Mouse (Mus musculus) thymus, postnatal 25 days (tissue): ENCODE measurements around the gene Trp53i13.
"Not testable (repeated sequence)": the region's sequence is repeated elsewhere in the genome, so short reads cannot be mapped to it uniquely, and the experiment has no call there.

Experiments
- DNase-seq: peaks from one replicate; pipeline ENCODE4 v3.0.0; 2022

Gene Trp53i13

DNA sequence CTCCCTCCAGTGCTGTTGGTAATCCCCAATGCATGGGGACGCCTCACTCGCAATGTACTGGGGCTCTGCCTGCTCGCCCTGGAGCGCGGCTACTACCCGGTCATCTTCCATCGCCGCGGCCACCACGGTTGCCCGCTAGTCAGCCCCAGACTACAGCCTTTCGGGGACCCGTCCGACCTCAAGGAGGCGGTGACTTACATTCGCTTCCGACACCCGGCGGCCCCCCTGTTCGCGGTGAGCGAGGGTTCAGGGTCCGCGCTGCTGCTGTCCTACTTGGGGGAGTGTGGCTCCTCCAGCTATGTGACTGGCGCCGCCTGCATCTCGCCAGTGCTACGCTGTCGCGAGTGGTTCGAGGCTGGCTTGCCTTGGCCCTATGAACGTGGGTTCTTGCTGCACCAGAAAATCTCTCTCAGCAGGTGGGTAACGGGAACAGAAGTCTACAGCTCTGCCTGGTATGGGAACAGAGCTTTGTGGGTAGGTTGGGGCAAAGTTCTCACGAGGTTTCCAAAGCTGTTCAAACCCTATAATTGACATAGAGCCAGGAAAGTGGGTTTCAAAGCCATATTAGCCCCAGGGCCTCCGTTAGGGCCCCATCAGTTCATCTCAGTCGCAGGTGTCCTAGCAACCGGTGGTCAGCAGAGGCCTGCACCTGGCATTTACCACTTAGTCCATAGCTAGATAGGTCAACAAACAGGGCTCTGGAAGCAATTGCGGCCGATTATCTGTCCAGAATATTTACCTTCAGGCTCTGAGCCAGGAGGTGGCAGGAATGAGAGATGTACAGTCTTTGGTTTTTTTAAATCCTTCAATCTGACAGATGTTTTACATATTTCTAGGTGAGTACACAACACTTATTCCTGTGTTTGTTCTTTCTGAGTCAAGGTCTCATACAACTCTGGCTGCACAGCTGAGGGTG lies at the start of gene Trp53i13:
Gene Trp53i13, minus strand, starts transcription at position 344 of the 916 bp plus-strand sequence.
- peak; percentile 58 for DNase-seq

DNA sequence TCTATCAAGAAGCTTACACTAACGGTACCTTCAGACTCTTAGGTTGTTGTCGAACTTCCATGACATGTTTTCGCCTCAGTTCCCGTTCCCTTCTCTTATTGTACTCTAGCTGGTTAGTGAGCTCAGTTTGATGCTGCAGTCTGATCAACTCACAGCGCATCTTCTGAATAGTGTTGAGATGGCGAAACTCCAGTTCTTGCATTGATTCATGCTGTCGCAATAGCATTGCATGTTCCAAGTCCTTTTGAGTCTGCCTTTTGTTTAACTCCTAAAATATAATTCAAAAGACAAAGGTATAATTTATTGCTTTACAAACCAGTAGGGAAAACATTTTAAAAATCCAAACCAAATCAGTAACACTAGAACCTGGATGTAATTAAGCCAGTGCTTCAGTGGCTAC lies 29.5 kb upstream of the Trp53i13 start:
- no peak for DNase-seq

DNA sequence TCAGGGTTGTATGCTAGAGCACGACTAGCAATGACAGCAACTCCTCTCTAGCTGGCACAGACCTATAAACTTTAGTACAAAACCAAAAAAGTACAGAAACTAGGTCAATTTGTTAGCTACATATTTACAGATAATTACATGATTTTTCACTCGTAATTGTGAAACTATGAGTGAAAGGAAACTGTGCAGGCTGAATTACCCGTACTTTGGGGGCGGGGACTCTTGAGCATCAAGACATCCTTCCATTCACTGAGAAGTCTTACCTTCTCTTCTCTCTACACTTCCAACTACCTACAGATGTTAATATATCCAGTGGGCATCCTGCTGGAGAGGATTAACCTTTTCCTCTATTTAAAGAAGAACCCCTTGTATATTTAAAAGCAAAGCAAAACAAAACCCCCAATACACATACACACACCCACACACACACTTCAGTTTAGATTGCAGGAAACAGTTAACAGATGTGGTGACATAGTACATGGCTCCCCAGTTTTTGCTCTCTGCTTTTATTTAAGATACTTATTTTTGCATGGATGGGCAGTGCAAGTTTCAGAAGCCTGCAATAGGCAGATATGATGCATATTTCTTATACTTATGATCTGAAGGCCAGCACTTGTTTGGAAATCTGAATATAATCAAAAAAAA lies 16.5 kb upstream of the Trp53i13 start:
- DNase-seq, result no peak

DNA sequence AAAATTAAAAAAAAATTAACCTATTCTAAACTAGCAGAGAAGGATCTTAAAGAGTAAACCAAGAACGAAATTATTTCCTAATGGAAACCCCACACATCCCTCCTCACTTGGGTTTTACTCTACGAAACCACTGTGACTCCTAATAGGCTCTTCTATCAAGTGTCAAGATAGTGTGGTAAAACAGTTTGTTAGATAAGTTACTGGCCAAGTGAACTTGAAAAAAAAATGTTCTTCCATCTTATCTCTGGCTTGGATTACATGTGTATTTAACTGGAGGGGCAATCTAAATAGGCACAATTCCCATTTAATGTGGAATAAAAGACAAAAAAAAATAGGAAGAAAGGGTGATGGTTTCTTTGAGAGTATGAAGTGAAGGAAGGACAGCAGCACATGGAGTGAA lies 15.1 kb upstream of the Trp53i13 start:
- no peak for DNase-seq

DNA sequence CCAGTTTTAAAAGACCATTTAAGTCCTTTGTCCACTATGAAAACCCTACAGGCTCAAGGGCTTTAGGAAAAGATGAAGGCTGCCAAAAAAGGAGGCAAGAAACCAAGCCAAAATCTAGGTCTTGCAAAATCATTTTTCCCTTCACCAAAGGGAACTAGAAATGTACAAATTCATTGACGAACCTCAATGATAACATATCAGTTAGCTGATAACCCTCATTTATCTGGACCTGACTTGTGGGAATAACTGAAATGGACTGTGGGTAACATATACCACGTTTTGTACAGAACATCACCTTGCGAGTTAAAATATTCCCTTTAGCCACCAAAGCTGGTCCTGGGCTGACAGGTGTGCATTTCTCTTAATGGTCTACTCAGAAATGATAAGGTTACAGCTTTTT lies 13.9 kb upstream of the Trp53i13 start:
- DNase-seq, result no peak

DNA sequence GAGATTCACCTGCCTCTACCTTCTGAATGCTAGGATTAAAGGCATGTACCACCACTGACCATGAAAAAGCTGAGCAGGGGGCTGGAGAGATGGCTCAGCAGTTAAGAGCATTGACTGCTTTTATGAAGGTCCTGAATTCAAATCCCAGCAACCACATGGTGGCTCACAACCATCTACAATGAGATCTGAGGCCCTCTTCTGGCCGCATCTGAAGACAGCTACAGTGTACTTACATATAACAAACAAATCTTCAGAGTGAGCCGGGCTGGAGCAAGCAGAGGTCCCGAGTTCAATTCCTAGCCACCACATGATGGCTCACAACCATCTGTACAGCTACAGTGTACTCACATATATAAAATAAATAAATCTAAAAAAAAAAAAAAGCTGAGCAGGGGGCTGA lies 12.6 kb upstream of the Trp53i13 start:
- not testable (repeated sequence) for DNase-seq

DNA sequence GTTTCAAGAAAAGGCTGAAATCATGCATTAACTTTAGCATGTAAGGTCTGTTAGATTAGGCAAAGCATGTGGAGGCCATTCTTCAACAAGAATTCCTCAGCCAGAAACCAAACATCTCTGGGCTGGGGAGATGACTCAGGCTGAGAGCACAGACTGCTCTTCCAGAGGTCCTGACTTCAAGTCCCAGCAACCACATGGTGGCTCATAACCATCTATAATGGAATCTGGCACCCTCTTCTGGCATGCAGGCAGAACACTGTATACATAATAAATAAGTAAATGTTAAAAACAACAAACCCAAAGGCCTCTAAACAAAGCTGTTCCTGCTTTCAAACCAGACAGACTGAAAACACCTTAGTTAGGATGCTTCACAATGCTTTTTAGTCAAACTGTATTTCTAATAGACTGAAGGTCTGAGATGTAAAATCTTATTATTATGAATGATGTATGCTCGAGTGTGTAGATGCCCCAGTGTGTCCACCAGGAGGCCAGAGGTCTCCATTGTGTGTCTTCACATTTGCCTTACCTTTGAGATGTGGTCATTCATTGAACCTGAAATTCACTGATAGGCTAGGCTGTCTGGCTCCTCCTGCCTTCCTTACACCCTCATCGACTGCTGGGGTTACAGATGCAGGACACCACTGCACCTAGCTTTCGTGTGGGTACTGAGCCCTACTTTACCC lies 10.2 kb upstream of the Trp53i13 start:
- DNase-seq, result no peak

DNA sequence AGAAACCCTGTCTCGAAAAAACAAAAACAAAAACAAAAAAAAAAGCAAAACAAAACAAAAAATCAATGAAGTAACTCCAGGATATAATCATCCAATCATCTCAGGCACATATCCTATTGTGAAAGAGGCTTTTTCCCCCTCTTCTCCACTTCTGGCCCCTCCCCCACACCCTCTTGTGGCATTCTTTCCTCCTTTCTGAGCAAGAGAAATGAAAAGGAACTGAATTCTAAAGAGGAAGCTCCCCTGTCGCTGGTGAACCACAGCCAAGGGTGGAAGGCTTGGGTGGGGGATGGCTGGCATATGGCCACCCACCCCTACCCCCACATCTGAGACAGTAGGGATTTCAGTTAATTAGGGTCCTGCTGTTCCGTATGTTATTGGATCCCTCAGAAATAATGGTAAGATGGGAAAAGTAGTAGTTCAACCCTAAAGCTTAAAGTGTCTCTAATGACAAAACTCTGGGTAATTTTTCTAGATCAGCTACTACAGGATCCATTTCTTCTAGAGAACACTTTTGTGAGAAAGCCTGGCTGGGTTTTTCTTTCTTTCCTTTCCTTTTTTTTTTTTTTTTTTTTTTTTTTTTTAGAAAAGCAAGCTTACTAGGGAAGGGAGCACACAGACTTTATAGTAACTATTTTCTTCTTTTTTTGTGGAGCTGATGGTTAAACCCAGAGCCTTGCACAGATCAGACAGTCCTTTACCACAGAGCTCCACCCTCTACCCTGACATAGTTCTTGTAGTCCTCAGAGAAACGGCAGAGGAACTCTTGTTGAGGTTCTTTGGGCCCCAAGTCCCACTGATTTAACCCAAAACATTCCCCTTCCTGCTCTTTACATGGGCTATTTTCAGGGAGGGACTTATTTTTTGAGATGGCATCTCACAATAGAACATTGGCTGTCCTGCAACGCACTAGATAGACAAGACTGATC lies 5.1 kb upstream of the Trp53i13 start:
- peak; percentile 70 for DNase-seq

DNA sequence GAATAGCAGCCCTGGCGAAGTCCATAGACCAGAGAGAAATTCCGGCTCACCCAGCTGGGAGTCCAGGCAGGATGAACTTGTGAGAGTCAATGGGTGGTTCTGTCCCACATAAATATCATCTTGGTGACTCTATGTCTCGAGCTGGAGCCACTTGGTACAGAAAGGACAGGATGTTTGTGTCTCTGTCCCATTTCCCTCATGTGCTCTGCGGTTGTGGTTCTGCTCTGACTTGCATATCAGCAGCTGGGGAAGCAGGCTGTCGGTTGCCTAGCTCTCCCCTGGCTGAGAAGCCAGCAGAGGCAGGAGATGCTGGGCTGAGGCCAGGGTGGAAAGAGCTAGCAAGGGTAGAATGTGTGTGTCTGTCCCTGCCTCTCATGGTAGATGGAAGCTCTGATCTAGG lies 3.3 kb upstream of the Trp53i13 start, which contains the start of gene Gm10392:
Gene Gm10392, minus strand, starts transcription at position 156 of the 400 bp plus-strand sequence.
- DNase-seq, result peak; percentile 81

DNA sequence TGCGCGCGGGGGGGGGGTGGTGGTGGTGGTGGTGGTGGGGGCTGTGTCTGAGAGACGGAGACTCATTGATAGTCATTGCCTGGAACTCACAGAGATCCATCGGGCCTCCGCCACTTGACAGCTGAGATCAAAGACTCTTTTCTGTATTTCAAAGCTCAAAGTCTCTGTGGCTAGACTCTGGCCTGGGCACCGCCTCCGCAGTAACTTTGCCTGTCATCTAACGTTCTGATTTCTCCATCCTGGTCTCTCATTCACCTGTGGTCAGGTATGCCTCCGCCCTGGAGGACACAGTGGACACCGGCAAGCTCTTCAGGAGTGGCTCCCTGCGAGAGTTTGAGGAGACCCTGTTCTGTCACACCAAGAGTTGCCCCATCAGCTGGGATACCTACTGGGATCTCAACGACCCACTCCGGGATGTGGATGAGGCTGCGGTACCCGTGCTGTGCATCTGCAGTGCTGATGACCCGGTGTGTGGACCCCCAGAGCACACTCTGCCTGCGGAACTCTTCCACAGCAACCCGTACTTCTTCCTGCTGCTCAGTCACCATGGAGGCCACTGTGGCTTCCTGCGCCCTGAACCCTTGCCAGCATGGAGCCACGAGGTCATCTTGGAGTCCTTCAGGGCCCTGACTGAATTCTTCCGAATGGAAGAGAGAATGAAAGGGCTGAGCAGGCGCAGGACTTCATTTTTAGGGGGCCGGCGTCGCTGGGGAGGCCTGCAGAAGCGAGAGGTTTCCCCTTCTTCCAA lies 2.4 kb upstream of the Trp53i13 start:
- DNase-seq, result peak; percentile 62

DNA sequence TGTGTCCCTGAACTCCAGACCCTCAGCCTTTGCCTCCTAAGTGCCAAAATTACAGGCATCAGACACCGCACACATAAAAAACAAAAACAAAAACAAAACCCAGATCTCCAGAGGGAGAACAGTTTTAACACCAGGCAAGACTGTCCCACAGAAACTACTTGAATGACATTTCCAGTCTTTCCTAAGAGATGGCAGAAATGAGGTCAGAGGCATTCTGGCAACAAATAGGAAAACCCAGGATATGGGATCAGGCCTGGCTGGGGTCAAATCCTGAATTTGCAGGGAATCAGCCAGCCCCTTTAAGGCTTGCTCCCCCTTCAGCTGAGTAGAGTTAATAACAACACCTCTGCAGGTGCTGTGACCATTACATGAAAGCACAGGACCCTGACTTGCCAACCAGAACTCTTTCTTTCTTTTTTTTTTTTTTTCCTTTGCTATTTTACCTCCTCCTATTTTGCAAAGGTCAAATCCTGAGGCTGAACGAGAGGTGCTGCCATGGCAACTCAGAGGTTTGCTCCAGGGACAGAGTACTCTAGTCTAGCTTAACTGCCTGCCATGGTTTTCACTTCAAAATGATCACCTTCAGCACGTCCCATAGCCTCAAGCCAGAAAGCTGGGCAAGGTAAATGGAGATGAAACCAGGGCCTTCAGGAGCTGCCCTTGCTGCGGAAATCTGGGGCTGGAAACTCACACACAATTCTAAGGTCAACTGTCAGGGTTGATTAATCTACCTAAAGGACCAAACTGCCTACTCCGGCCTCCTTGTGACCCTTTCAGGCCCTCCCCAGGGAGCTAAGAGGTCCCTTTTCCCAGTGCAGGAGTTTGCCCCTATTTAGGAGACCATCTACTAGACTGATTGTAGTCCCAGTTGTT lies 1.0 kb upstream of the Trp53i13 start:
- no peak for DNase-seq

DNA sequence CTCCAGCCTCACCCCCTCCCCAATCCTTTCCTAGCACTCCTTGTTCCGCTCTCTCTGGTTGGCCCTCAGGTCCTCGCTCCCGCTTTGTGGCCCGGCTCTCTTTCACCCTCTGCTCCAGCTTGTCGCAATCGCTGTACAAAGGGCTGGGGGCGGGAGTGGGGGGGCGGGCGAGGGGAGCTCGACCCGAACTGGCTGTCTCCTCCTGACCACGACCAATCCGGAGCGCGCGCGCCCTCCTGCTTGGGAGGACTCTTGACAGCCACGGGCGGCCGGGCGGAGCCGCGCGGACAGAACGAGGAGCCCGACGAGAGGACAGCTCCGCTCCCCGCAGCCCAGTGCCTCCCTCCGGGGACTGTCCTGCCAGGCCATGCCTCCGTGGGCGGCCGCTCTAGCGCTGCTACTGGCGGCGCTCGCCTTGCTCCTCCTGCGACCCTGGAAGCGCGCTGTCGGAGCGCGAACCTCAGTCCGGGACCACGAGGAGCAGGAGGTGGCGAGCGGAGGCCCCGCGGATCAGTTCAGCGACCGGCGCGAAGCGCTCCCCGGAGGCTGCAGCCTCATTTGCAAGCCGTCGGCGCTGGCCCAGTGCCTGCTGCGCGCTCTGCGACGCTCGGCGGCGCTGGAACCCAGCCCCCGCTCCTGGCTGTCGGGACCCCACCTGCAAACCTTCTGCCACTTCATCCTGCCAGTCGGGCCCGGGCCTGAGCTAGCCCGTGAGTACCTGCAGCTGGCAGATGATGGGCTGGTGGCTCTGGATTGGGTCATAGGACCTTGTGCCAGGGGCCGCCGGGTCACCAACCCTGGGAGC lies 746 bp downstream of the Trp53i13 start, which contains the start of gene Abhd15:
Gene Abhd15, plus strand, starts transcription at position 290 of the 805 bp plus-strand sequence.
- DNase-seq, result peak; percentile 75

DNA sequence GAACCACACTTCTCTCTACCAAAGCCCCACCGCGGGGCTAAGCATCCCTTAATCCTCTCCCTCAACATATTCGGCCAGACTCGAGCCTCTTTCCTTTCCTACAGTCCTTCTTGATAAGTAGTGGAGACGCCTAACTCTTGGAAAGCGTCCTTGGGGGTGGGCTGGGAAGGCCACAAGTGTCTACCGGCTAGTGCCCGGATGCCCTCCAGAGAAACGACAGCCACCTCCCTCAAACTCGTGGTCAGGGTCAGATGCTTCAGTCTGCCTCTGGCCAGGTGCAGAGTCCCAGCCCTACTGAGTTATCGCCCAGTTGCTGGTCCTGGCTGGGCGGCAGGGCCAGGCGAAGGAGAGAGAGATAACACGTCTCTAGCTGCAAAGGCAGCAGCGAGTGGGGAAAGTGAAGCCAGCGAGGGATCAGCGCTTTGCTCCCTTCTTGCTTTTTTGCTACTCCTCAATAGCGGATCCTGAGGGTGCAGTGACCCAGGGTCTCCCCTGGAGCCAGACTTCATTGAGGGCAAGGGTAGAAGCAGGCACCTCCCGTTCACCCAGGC lies 1.4 kb downstream of the Trp53i13 start:
- DNase-seq, result no peak

DNA sequence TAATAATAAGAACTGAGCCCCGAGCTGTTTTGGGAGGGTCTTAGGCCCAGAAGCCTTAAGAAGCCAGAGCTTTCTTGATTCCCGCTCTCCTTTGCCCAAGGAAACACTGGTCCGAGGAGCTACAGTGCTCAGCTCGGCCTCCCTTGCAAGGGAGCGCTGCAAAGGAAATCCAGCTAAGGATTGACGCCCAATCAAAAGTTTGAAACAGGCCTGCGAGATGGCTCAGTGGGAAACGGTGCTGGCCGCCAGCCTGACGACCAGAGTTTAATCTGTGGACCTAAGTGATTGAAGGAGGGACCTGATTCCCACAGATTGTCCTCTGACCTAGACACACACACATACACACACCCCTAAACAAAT lies 2.0 kb downstream of the Trp53i13 start:
- DNase-seq, result no peak

DNA sequence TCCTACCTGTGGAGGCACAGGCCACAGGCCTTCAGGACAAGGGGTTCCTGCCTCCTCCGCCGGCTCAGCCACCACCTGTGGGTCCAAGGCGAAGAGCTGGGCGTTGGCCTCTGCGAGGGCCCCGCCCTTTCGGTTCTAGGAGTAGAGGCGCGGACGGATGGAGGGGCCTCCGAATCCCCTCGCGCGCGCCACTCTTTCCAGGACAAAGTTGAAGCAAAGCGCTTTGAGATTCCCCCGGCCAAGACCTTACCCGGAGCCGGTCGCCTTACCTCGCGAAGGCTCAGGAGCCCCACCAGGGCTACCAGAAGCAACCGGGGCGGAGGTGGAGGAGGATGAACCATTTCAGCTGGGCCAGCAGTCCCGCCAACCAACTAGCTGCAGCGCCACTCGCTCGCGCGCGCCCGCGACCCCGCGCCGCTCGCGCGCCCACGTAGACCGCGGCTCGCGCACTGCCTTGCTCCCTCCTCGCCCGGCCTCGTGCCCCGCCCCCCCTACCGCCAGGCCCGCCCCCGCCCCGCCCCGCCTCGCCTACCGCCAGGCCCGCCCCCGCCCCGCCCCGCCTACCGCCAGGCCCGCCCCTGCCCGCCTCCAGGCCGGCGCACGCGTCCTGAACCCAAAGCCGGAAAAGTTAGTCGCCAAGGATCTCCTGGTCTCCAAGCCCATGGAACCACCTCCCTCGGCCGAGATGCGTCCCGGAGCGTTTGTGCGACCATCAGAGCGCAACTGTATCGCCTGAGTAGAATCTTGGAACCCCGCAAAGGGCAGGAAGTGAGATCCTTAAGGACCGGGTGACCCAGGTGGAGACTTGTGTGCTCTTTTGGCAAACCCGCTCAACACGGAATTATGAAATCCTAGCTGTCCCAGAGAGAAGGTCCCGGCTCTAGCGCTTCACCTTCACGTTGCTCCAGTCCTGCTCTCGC lies 2.6 kb downstream of the Trp53i13 start:
- DNase-seq, result peak; percentile 90

DNA sequence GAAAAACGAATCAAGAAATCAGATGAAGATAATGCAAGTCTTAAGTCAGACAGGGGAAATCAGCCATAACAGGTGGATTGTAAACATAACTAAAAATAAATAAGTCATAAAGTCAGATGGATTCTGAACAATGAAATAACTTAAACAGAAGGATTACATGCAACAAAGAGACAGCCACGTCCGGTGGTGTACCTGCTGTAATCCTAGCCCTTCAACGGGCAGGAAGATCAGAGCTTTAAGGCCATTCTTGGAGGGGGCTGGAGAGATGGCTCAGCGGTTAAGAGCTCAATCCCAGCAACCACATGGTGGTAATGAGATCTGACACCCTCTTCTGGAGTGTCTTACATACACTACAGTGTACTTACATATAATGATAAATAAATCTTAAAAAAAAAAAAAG lies 4.4 kb downstream of the Trp53i13 start:
- DNase-seq, result no peak

DNA sequence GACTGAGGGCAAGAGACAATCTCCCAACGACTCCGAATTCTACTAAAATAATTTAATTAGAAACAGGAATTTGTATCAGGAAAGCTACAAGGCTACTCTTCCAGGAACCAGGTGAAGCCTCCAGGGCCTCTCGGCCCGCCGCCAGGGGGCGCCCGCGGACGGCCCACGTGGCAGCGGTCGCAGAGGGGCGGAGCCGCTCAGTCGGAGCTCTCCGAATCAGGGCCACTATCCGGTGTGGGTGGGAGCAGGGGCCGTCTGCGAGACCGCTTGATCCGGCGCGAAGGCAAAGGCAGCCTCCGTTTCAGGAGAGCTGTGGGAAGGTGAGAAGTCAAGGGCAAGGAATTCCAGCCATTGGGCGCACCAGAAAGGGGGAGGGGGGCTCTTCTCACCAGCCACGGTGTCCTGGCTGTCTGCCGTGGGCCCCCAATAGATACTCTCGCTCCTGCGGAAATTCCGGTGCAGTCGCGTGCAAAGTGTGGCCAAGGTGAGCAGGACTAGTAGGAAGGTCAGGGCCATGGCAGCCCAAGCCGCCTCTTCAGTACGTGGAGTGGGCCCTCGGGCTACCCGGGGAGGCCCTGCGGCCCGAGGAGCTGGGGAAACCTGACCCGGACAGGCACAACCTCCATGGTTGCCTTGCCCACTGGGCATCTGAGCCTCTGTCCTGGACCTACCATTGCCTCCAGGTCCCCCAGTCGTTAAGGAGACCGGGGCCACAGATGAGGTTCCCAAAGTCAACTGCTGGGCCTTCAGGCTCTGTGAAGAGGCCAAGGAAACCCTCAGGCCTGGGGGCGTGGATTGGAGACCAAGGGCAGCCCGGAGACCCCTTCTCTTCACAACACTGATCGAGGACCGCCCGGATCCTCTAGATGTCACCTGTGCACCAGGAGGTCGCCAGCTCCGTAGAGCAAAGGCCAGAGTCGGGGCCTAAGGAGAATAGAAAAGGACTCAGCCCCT lies 7.4 kb downstream of the Trp53i13 start:
- DNase-seq, result peak; percentile 88
